27 mouse cellular contexts compared by ENCODE assay signal in genomic region chr8:105083449-105084050, GRCm38 (mm10). TPM values are rescaled to one million over a fixed set of nuclear protein-coding genes. Genes with fewer than 3 reads are reported as not detected.
DNase-seq lines count a peak whose midpoint lies in the region; ATAC-seq and TF ChIP-seq lines count a peak whose summit lies in the region.
"Had no signal": no experiment of that assay in that cellular context is flagged by ENCODE, and none has a peak within 500 bp of the region (broad histone marks: within the 10 kb centered on the region; RNA-seq: fewer than 3 reads in every experiment).

Gene Ces3b (plus strand): TSS chr8:105083753.

- TF ChIP-seq EP300 in liver, postnatal 0 days (IDR thresholded peaks at IDR 0.05; ENCODE audit: low read depth), result no peak

- no peak for TF ChIP-seq CTCF in liver, adult 2 months (IDR thresholded peaks at IDR 0.05; ENCODE audit: low read depth, low read length)
- no peak for TF ChIP-seq CTCF in liver, postnatal 0 days (IDR thresholded peaks at IDR 0.05; ENCODE audit: low read depth)
- no peak for TF ChIP-seq CTCF in kidney, adult 2 months (conservative IDR thresholded peaks at IDR 0.05; ENCODE audit: insufficient read depth, insufficient read length, low read depth, low read length)

- no peak within 1 kb of the TSS for H3K4me2 ChIP-seq in liver, postnatal 0 days (ENCODE audit: low read depth, low read length)
- H3K4me2 ChIP-seq in heart, embryonic 16.5 days (ENCODE audit: low read depth, low read length), result peak within 1 kb of the TSS; percentile 55
- H3K4me2 ChIP-seq: hindbrain, embryonic 12.5 days had no signal

- ATAC-seq in liver, postnatal 0 days, result no peak
- peak; percentile 84 for ATAC-seq in heart, embryonic 16.5 days (replicated peaks; ENCODE audit: extremely low read depth, insufficient read depth, low FRiP score)
- ATAC-seq in erythroblast, adult 5-6 weeks (replicated peaks; ENCODE audit: low FRiP score, poor library complexity, severe bottlenecking), result no peak
- ATAC-seq: CD4-positive, CD25-positive, alpha-beta regulatory T cell, adult 4 months; forebrain, embryonic 14.5 days; hindbrain, embryonic 16.5 days; inflammation-experienced regulatory T-cells, adult 6 months had no signal

- H3K27me3 ChIP-seq in liver, adult 2 months (ENCODE audit: control insufficient read depth, insufficient read depth, low read length), result no peaks in the 10 kb centered on the region
- H3K27me3 ChIP-seq in liver, postnatal 0 days (ENCODE audit: insufficient read depth, low read length), result no peaks in the 10 kb centered on the region
- H3K27me3 ChIP-seq in heart, embryonic 16.5 days (ENCODE audit: control insufficient read depth, insufficient read depth, low read length), result no peaks in the 10 kb centered on the region
- H3K27me3 ChIP-seq in kidney, adult 2 months (replicated peaks; ENCODE audit: control insufficient read depth, insufficient read depth, low read length), result no peaks in the 10 kb centered on the region
- H3K27me3 ChIP-seq: hindbrain, embryonic 12.5 days had no signal

- H3K36me3 ChIP-seq in liver, adult 2 months (ENCODE audit: control insufficient read depth, insufficient read depth, low read length), result peaks cover 32% of the 10 kb centered on the region
- H3K36me3 ChIP-seq in liver, postnatal 0 days (replicated peaks; ENCODE audit: insufficient read depth, low read length), result no peaks in the 10 kb centered on the region
- no peaks in the 10 kb centered on the region for H3K36me3 ChIP-seq in heart, embryonic 16.5 days (ENCODE audit: control insufficient read depth, insufficient read depth)
- H3K36me3 ChIP-seq in kidney, adult 2 months (ENCODE audit: control insufficient read depth, insufficient read depth, low read length), result no peaks in the 10 kb centered on the region
- H3K36me3 ChIP-seq: embryonic facial prominence, embryonic 10.5 days; forebrain, embryonic 10.5 days; G1E; hindbrain, embryonic 12.5 days had no signal

- peak within 1 kb of the TSS; percentile 62 for H3K4me3 ChIP-seq in liver, adult 2 months (ENCODE audit: insufficient read depth, low read depth, low read length)
- H3K4me3 ChIP-seq in liver, postnatal 0 days (ENCODE audit: low read depth, low read length), result no peak within 1 kb of the TSS
- H3K4me3 ChIP-seq in heart, embryonic 16.5 days (ENCODE audit: low read length), result peak within 1 kb of the TSS; percentile 14; the same call in 1 of the 2 replicates
- H3K4me3 ChIP-seq in kidney, adult 2 months (ENCODE audit: insufficient read depth, low read depth, low read length), result no peak within 1 kb of the TSS
- H3K4me3 ChIP-seq: embryonic facial prominence, embryonic 10.5 days; erythroblast, embryonic 14.5 days; forebrain, embryonic 10.5 days; gastrocnemius, adult 2 months; hindbrain, embryonic 12.5 days had no signal

- H3K9me3 ChIP-seq in liver, postnatal 0 days (ENCODE audit: low read length), result no peaks in the 10 kb centered on the region
- no peaks in the 10 kb centered on the region for H3K9me3 ChIP-seq in heart, embryonic 16.5 days (replicated peaks; ENCODE audit: control insufficient read depth, low read length)
- H3K9me3 ChIP-seq: embryonic facial prominence, embryonic 10.5 days; forebrain, embryonic 10.5 days; G1E; hindbrain, embryonic 12.5 days had no signal

- intact Hi-C loops in heart, postnatal 36 days (cut with DNase I), result no loop called here

- 20% methylated on average over 7 of the region's 7 CpGs for WGBS in liver, adult 2 months
- 55% methylated on average over 7 of the region's 7 CpGs for WGBS in liver, postnatal 0 days (ENCODE audit: insufficient replicate concordance)
- 29% methylated on average over 7 of the region's 7 CpGs for whole genome bisulfite sequencing in heart, embryonic 16.5 days
- 69% methylated on average over 7 of the region's 7 CpGs for WGBS in kidney, adult 2 months

- H3K4me1 ChIP-seq in liver, adult 2 months (ENCODE audit: control insufficient read depth, insufficient read depth, low read length), result peaks cover 48% of the 10 kb centered on the region
- H3K4me1 ChIP-seq in liver, postnatal 0 days (ENCODE audit: insufficient read depth), result no peaks in the 10 kb centered on the region
- peaks cover 6% of the 10 kb centered on the region for H3K4me1 ChIP-seq in heart, embryonic 16.5 days (ENCODE audit: control insufficient read depth, insufficient read depth, low read length)
- H3K4me1 ChIP-seq in kidney, adult 2 months (ENCODE audit: control insufficient read depth, insufficient read depth, low read length), result no peaks in the 10 kb centered on the region
- H3K4me1 ChIP-seq: embryonic facial prominence, embryonic 10.5 days; forebrain, embryonic 10.5 days; hindbrain, embryonic 12.5 days had no signal

- peak within 1 kb of the TSS; percentile 82 for H3K9ac ChIP-seq in liver, adult 2 months (ENCODE audit: low read depth, low read length)
- no peak within 1 kb of the TSS for H3K9ac ChIP-seq in liver, postnatal 0 days (replicated peaks)
- H3K9ac ChIP-seq in heart, embryonic 16.5 days (ENCODE audit: low read length), result peak within 1 kb of the TSS; percentile 25; the same call in 1 of the 2 replicates
- H3K9ac ChIP-seq: hindbrain, embryonic 12.5 days had no signal

- peak within 1 kb of the TSS; percentile 98 for H3K27ac ChIP-seq in liver, adult 2 months (replicated peaks; ENCODE audit: insufficient read depth, low read depth, low read length)
- no peak within 1 kb of the TSS for H3K27ac ChIP-seq in liver, postnatal 0 days (ENCODE audit: low read depth)
- H3K27ac ChIP-seq in heart, embryonic 16.5 days (ENCODE audit: low read length), result peak within 1 kb of the TSS; percentile 78
- H3K27ac ChIP-seq in kidney, adult 2 months (ENCODE audit: insufficient read depth, low read depth, low read length), result no peak within 1 kb of the TSS
- H3K27ac ChIP-seq: embryonic facial prominence, embryonic 10.5 days; forebrain, embryonic 10.5 days; gastrocnemius, adult 2 months; hindbrain, embryonic 12.5 days had no signal

- peak; percentile 87 for DNase-seq in heart, adult 11 months
- DNase-seq in heart, postnatal 36 days, result no peak
- DNase-seq in liver, adult 2 months (ENCODE audit: extremely low read depth, low read depth, low spot score), result peak; percentile 96
- no peak for DNase-seq in liver, postnatal 0 days
- DNase-seq in gastrocnemius, adult 8-10 months (ENCODE audit: low spot score in 2 of 2), result no peak
- DNase-seq in kidney, adult 2 months, result no peak
- DNase-seq: adrenal gland, adult 8-10 months; adrenal gland, postnatal 36 days; B cell, adult 2 months; cerebellum, adult 2 months; cerebellum, postnatal 10 days; gastrocnemius, adult 2 months; kidney, adult 18-20 months had no signal

- H3K79me2 ChIP-seq in liver, adult 2 months (ENCODE audit: control insufficient read depth, insufficient read depth, low read length), result no peaks in the 10 kb centered on the region

- TF ChIP-seq POLR2A in liver, adult 2 months (IDR thresholded peaks at IDR 0.05; ENCODE audit: extremely low read depth, insufficient read depth, low read length), result peak; percentile 73; the same call in 1 of the 2 replicates
- TF ChIP-seq POLR2A in kidney, adult 2 months (IDR thresholded peaks at IDR 0.05; ENCODE audit: low read depth, low read length), result no peak

RNA-seq across cellular contexts. Expression of gene Ces3b, which starts in this region (rescaled TPM):
- total RNA-seq in heart, postnatal 36 days (2021), result not detected
- total RNA-seq in liver, adult 2 months (2014; rRNA removed), result 271 and 504 TPM in 2 replicates
- 213 and 453 TPM in 2 replicates for polyA plus RNA-seq in liver, adult 2 months (2012; rRNA removed)
- 0.11 and 0.21 TPM in 2 replicates for polyA plus RNA-seq in liver, postnatal 0 days (2015; fragmentation: Nextera tagmentation; extraction: Ambion mirVana)
- 0.14 and 0.16 TPM in 2 replicates for polyA plus RNA-seq in heart, embryonic 16.5 days (2015; fragmentation: Nextera tagmentation; extraction: Ambion mirVana)
- not detected for total RNA-seq in gastrocnemius, adult 8-10 months (2022)
- 0.08 TPM in 1 of 2 replicates, not detected in the other for polyA plus RNA-seq in kidney, adult 2 months (2012; rRNA removed)
- total RNA-seq in erythroblast, adult 5-6 weeks (2015; ENCODE audit: low replicate concordance), result not detected in 2 replicates
- total RNA-seq in erythroblast, adult 5-6 weeks (2017; ENCODE audit: low replicate concordance), result not detected in 2 replicates
- total RNA-seq: gastrocnemius, adult 2 months; gastrocnemius, postnatal 4 days; heart, postnatal 14 days had no signal
- polyA plus RNA-seq: CD4-positive, CD25-positive, alpha-beta regulatory T cell, adult 4 months; cerebellum, adult 2 months; embryonic facial prominence, embryonic 10.5 days; embryonic facial prominence, embryonic 14.5 days; erythroblast, embryonic 14.5 days; forebrain, embryonic 10.5 days; forebrain, embryonic 14.5 days; G1E; hindbrain, embryonic 12.5 days; hindbrain, embryonic 16.5 days; inflammation-experienced regulatory T-cells, adult 6 months had no signal

Comparison
In these comparisons a context has a peak if more than half of its experiments do, and no peak if none do; other contexts are left out.
1. RNA of gene Ces3b (total RNA-seq): 271 to 504 TPM in liver, adult 2 months; not detected in heart, postnatal 36 days, not detected in gastrocnemius, adult 8-10 months and not detected in erythroblast, adult 5-6 weeks; every median in the first group is over 100 times any median in the second.
2. RNA of gene Ces3b (polyA plus RNA-seq): 213 to 453 TPM in liver, adult 2 months; 0.14 to 0.16 TPM in heart, embryonic 16.5 days, 0.11 to 0.21 TPM in liver, postnatal 0 days and 0.08 TPM in kidney, adult 2 months; every median in the first group is over 100 times any median in the second.
3. DNase-seq: peak in heart, adult 11 months (single experiment) and liver, adult 2 months (single experiment); none in heart, postnatal 36 days (0 of 2), liver, postnatal 0 days (single experiment), gastrocnemius, adult 8-10 months (0 of 2) and kidney, adult 2 months (single experiment).
4. Peak in ATAC-seq, H3K4me3 ChIP-seq, H3K27ac ChIP-seq, H3K9ac ChIP-seq and H3K4me2 ChIP-seq in heart, embryonic 16.5 days; RNA of the gene not detected or under 1 TPM.